Mouse (Mus musculus): Measurements from ENCODE around the gene Zc3h12c. TPM values are rescaled to one million over a fixed set of nuclear protein-coding genes. Genes with fewer than 3 reads are reported as not detected.

Zc3h12c gene
- total RNA-seq, 2 experiments from 2014 or later, result 9.9 to 10.3 TPM

Small RNA genes within 50 kb of the gene (microRNA-seq; reads per million reads assigned to microRNA genes)
- gene Gm27686 (0 reads per million in 2 experiments), gene Mir6244 (0 reads per million in 2 experiments)

Other genes starting within 250 kb of the Zc3h12c start
- 10 to 100 TPM; 16.0 to 19.8 TPM for gene Fdx1, start 205.0 kb downstream of the Zc3h12c start, total RNA-seq (2021)
- gene Rdx, start 121.4 kb downstream of the Zc3h12c start, total RNA-seq (2021), result 10 to 100 TPM; 59.7 to 67.2 TPM

Data from layer of hippocampus, postnatal 14 days (tissue).